Comparison of ENCODE assay signal across 13 mouse cellular contexts in the genomic region with DNA sequence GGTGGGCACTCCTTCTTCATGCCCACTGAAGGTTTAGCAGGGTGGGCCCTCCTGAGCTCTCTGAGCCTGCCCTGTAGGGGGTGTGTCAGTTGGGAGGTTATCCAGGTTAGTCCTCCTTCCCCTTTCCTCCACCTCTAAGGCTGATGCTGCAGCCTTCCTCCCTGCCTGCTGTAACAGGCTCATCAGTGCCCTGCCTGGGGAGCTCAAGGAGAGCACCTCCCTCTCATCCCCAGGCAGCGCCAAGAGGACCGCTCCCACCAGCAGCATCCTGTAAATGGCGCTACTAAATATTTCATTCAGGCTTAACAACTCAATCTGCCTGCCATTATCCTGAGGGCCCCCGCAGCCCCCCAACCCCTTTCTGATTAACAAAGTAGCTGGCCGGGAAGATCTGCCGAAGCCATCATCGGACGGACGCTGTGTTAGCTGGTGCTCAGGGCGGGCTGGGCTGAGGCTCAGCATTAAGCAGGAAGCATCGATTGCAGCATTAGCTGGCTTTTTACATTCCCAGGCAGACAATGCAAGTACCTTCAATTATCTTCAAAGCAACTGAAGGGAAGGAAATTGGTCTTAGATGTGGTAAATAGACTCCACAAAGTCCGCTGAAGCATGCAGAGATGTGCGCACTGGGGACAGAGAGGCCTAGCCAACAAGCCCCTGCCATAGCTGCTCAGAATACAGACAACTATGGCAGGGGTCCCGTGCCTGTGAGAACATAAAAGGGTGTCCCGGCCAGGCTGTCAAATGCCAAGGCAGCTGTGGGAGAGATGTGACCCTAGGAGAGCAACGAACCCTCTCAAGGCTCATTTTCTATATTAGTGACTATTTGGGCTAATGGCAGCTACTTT.
DNase-seq lines count a peak whose midpoint lies in the region; ATAC-seq lines count a peak whose summit lies in the region.
"Had no signal": no experiment of that assay in that cellular context is flagged by ENCODE, and none has a peak within 500 bp of the region (broad histone marks: within the 10 kb centered on the region; RNA-seq: fewer than 3 reads in every experiment).

No protein-coding gene starts in this region.

- no peak overlapping the region for H3K4me3 ChIP-seq in neural tube, embryonic 11.5 days (ENCODE audit: low read depth, low read length)
- H3K4me3 ChIP-seq in forebrain, embryonic 14.5 days (ENCODE audit: low read depth, low read length) = no peak overlapping the region
- H3K4me3 ChIP-seq in midbrain, embryonic 11.5 days (ENCODE audit: low read depth, low read length) = no peak overlapping the region
- H3K4me3 ChIP-seq: liver, embryonic 13.5 days had no signal

- H3K9me3 ChIP-seq in neural tube, embryonic 11.5 days (ENCODE audit: control insufficient read depth, low read length) = no peaks in the 10 kb centered on the region
- no peaks in the 10 kb centered on the region for H3K9me3 ChIP-seq in forebrain, embryonic 14.5 days (replicated peaks; ENCODE audit: control insufficient read depth, low read length)
- no peaks in the 10 kb centered on the region for H3K9me3 ChIP-seq in midbrain, embryonic 11.5 days (ENCODE audit: control insufficient read depth, low read length)
- H3K9me3 ChIP-seq: liver, embryonic 13.5 days had no signal

- 19% methylated on average over 16 of the region's 16 CpGs for WGBS in neural tube, embryonic 11.5 days
- WGBS in forebrain, embryonic 14.5 days = 8% methylated on average over 16 of the region's 16 CpGs
- 18% methylated on average over 16 of the region's 16 CpGs for WGBS in midbrain, embryonic 11.5 days

- no peaks in the 10 kb centered on the region for H3K36me3 ChIP-seq in neural tube, embryonic 11.5 days (ENCODE audit: control insufficient read depth, insufficient read depth, low read length)
- H3K36me3 ChIP-seq in forebrain, embryonic 14.5 days (ENCODE audit: control insufficient read depth, insufficient read depth, low read length) = no peaks in the 10 kb centered on the region
- no peaks in the 10 kb centered on the region for H3K36me3 ChIP-seq in midbrain, embryonic 11.5 days (ENCODE audit: control insufficient read depth, insufficient read depth, low read length)
- H3K36me3 ChIP-seq: liver, embryonic 13.5 days had no signal

- H3K27me3 ChIP-seq in neural tube, embryonic 11.5 days (ENCODE audit: control insufficient read depth, insufficient read depth, low read length) = no peaks in the 10 kb centered on the region
- no peaks in the 10 kb centered on the region for H3K27me3 ChIP-seq in forebrain, embryonic 14.5 days (replicated peaks; ENCODE audit: control insufficient read depth, insufficient read depth, low read length)
- no peaks in the 10 kb centered on the region for H3K27me3 ChIP-seq in midbrain, embryonic 11.5 days (ENCODE audit: control insufficient read depth, insufficient read depth, low read length)
- H3K27me3 ChIP-seq: liver, embryonic 13.5 days had no signal

- no peak overlapping the region for H3K4me2 ChIP-seq in neural tube, embryonic 11.5 days (ENCODE audit: low read depth)
- H3K4me2 ChIP-seq in forebrain, embryonic 14.5 days (ENCODE audit: low read length) = peak overlapping the region; percentile 30; the same call in 1 of the 2 replicates
- peak overlapping the region; percentile 6; the same call in 1 of the 2 replicates for H3K4me2 ChIP-seq in midbrain, embryonic 11.5 days
- H3K4me2 ChIP-seq: liver, embryonic 13.5 days had no signal

- peaks cover 6% of the 10 kb centered on the region; the same call in 1 of the 2 replicates for H3K4me1 ChIP-seq in neural tube, embryonic 11.5 days (ENCODE audit: control insufficient read depth, insufficient read depth, low read length)
- H3K4me1 ChIP-seq in forebrain, embryonic 14.5 days (ENCODE audit: control insufficient read depth, insufficient read depth, low read length) = peaks cover 20% of the 10 kb centered on the region
- H3K4me1 ChIP-seq in midbrain, embryonic 11.5 days (ENCODE audit: control insufficient read depth, insufficient read depth, low read length) = peaks cover 13% of the 10 kb centered on the region
- H3K4me1 ChIP-seq: liver, embryonic 13.5 days had no signal

- peak overlapping the region; percentile 22; the same call in 1 of the 2 replicates for H3K9ac ChIP-seq in neural tube, embryonic 11.5 days (ENCODE audit: low read length)
- peak overlapping the region; percentile 14; the same call in 1 of the 2 replicates for H3K9ac ChIP-seq in forebrain, embryonic 14.5 days (ENCODE audit: low read length)
- 0 out of 2 replicates have a peak overlapping the region, but pooled peaks have one; percentile 2 for H3K9ac ChIP-seq in midbrain, embryonic 11.5 days (ENCODE audit: low read length)
- H3K9ac ChIP-seq: liver, embryonic 13.5 days had no signal

- 0 out of 2 replicates have a peak overlapping the region, but pooled peaks have one; percentile 27 for H3K27ac ChIP-seq in neural tube, embryonic 11.5 days (ENCODE audit: low read depth, low read length)
- peak overlapping the region; percentile 63 for H3K27ac ChIP-seq in forebrain, embryonic 14.5 days (ENCODE audit: low read depth, low read length)
- H3K27ac ChIP-seq in midbrain, embryonic 11.5 days (ENCODE audit: low read depth, low read length) = no peak overlapping the region
- H3K27ac ChIP-seq: kidney, postnatal 0 days; liver, embryonic 13.5 days; stomach, postnatal 0 days had no signal

- DNase-seq in neural tube, embryonic 11.5 days (ENCODE audit: low spot score) = peak; percentile 39
- no peak for DNase-seq in neural tube, embryonic 10.5 days (ENCODE audit: extremely low spot score, low spot score)
- DNase-seq in forebrain, embryonic 14.5 days (ENCODE audit: low spot score) = peak; percentile 69
- peak; percentile 91 for DNase-seq in midbrain, embryonic 11.5 days (ENCODE audit: low spot score, missing footprints)
- no peak for DNase-seq in lung, postnatal 10 days
- no peak for DNase-seq in spleen, postnatal 10 days (ENCODE audit: low spot score in 2 of 2)
- no peak for DNase-seq in right cerebral cortex, postnatal 25 days
- DNase-seq: adrenal gland, postnatal 10 days; cerebellum, adult 18-20 months; gastrocnemius, postnatal 36 days; liver, embryonic 13.5 days had no signal

- no peak for ATAC-seq in neural tube, embryonic 11.5 days (ENCODE audit: insufficient read depth, low FRiP score, low TSS enrichment)
- peak; percentile 59 for ATAC-seq in forebrain, embryonic 14.5 days
- ATAC-seq in midbrain, embryonic 11.5 days (ENCODE audit: low FRiP score) = 0 out of 2 replicates have a peak, but pooled peaks have one; percentile 40

Comparison
In these comparisons a context has a peak if more than half of its experiments do, and no peak if none do; other contexts are left out.
1. DNase-seq: peak in neural tube, embryonic 11.5 days (single experiment), forebrain, embryonic 14.5 days (single experiment) and midbrain, embryonic 11.5 days (single experiment); none in neural tube, embryonic 10.5 days (single experiment), lung, postnatal 10 days (single experiment), spleen, postnatal 10 days (0 of 2) and right cerebral cortex, postnatal 25 days (single experiment).
2. Peak in every context shown above with its lines, with median percentiles within 50 percentile points of each other: H3K9ac ChIP-seq.